Mouse (Mus musculus): Measurements from ENCODE around the gene Sfrp2.

The Sfrp2 gene

DNA sequence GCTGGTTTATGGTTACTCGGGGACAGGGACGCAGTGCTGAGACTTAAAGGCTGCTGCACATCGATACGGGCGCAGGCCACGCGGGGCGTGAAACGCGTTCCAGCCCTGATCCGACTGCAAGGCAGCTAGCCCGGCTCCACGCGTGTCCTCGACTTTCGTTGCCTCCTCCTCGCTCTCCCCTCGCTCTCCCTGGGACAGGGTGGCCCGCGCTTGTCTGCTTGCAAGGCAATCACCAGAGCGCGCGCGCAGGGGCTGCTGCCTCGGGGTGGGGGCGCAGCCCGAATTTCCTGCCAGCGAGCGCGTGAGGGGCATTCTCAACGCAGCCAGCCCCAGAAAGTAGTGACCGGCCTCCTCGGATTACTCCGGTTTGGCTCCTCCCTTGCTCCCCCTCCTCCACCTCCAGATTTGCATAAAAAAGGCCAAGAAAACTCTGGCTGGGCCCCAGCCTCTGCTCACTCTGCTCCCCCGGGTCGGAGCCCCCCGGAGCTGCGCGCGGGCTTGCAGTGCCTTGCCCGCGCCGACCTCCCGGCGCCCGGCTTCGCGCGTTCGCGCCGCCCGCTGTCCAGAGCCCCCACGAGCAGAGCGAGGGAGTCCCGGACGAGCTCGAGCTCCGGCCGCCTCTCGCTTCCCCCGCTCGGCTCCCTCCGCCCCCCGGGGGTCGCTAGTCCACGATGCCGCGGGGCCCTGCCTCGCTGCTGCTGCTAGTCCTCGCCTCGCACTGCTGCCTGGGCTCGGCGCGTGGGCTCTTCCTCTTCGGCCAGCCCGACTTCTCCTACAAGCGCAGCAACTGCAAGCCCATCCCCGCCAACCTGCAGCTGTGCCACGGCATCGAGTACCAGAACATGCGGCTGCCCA is at the start of gene Sfrp2:
TSS of gene Sfrp2 (plus strand) at position 451 of the 855 bp plus-strand sequence.
- peak in 1 of 2 experiments; percentile 15 for DNase-seq (ENCODE audit: low spot score in 2 of 2)

DNA sequence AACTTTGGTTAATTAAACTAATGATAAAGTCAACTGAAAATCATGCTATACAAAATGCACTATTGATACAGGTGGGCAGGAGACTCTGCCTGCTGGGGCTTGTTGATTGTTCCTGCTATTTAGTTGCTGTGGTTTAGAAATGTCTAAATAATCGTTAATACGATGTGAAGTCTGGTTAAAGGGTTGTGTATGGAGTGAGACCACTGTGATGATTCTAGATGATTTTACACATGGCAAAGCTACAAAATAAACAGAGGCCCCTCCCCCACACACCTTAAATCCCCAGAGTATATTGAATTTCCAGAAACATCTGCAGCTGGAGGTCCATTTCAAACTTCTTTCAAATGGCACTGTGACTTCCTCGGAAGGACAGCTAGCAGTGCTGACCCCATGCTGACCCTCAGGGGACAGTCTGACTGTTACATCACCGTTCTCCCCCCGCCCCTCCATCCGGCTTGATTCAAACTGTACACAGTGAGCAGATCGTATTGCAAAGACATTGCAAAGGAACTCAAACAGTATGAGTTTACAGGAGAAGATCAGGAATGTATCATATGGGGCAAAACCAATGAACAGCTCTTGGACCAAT is 48.4 kb upstream of the Sfrp2 start:
- DNase-seq (ENCODE audit: low spot score in 2 of 2): no peak

- no peak for DNase-seq (ENCODE audit: low spot score in 2 of 2)
Observed at GRCm38 (mm10) chr3:83718662-83719061, 47.5 kb upstream of the Sfrp2 start.

DNA sequence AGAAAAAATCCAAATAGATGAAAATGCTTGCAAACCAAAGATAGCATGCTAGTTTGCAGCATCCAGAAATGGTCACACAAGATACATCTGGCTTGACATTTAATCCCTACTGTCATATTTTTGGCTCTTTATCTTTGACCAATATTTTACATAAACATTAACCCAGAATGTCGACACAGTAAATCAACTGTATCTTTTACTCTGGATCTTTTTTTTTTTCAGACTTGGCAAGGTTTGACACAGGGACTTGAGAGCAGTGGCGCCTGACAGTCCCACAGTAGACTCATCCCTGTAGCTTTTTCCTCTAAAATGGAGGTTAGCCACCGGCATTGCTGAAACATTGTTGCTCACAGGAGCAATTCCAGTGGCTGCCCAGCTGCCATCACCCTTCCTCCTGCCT is 37.9 kb upstream of the Sfrp2 start:
- DNase-seq (ENCODE audit: low spot score in 2 of 2): no peak

GRCm38 (mm10) chr3:83728675-83729390 is 37.3 kb upstream of the Sfrp2 start:
- no peak for DNase-seq (ENCODE audit: low spot score in 2 of 2)

GRCm38 (mm10) chr3:83733985-83734384 is 32.1 kb upstream of the Sfrp2 start:
- DNase-seq (ENCODE audit: low spot score in 2 of 2): no peak

DNA sequence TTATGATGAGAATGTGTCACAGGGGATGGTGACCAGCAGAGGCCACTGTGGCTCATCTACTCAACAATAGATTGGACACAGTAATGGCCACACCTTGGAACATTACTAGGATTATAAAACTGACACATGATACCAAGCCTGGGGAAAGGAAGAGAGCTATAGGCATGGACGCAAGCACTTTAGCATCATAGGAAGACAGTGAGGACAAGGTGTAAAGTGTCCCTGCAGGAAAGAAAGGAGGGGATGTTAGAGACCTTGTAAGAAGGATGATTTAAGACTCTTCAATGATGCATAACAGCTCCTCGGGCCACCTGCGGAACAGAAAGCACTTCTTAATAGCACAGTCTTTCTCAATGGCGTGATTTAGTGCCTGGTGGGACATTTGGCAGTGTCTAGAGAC is 29.1 kb upstream of the Sfrp2 start:
- no peak for DNase-seq (ENCODE audit: low spot score in 2 of 2)

- DNase-seq (ENCODE audit: low spot score in 2 of 2): no peak
Observed at GRCm38 (mm10) chr3:83740246-83740645, 25.9 kb upstream of the Sfrp2 start.

GRCm38 (mm10) chr3:83747276-83747675 is 18.8 kb upstream of the Sfrp2 start:
- DNase-seq (ENCODE audit: low spot score in 2 of 2): no peak

- DNase-seq (ENCODE audit: low spot score in 2 of 2): no peak
Observed at GRCm38 (mm10) chr3:83747895-83748294, 18.2 kb upstream of the Sfrp2 start.

- DNase-seq (ENCODE audit: low spot score in 2 of 2): no peak
Observed at GRCm38 (mm10) chr3:83751625-83752024, 14.5 kb upstream of the Sfrp2 start.

DNA sequence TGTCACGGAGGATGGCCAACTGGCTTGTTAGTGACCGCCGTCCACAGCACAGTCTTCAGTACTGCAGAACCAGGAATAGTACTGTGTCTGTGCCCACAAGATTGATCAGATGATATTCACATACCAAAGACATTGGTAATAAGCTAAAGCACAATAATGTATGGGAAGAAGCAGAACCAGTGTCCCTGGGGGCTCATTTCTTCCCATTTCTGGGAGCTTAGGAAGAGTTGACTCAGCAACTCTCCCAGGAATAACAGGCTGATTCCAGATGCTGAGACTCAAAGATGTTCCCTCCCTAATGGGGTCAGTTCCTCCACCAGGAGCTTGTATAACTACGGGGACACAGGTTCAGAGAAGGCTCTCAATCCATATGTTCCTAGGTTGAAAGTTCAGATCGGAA is 13.9 kb upstream of the Sfrp2 start:
- no peak for DNase-seq (ENCODE audit: low spot score in 2 of 2)

DNA sequence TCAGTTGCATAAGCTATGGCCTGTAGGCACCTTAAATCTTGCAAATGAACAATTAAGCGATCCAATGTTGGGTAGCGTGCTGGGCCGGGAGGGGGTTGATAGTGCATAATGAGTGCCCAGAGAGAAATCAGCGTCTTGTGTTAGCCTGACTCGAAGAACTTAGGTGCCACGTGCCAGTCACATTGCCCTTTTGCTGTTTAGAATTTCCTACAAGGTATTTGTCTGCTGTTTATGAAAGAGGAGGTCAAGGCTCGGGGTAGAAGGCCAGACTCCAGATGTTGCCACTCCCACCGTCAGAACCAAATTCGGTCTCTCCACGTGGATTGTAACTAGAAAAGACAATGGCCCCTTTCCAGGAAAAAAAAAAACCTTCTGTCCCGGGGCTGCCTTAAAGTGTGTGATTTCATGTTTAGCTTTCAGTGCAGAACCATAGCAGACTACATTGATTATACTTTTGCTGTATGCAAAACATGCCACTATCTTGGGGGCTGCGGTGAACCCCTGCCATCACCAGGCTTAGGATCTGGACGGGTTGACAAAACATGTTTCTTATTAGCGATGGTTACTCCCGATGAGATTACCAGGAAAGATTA is 11.0 kb upstream of the Sfrp2 start:
- no peak for DNase-seq (ENCODE audit: low spot score in 2 of 2)

DNA sequence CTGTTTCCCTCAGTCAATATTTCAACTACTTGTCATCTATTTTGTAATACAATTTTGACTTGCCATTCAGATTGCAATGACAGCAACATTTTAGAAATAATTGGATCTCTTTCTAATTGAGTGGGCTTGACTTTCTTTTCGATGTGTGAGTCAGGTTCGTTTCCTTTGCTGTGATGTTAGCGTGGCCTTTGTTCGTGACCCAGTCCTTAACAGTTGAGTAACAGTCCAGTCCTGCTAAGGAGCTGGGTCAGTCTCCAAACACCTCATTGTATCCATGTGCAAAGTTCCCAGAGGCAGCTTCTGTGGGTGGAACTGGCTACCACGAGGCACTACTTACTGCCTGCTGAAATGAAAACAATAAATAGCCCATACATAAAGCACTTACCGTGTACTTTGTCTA is 10.5 kb upstream of the Sfrp2 start:
- no peak for DNase-seq (ENCODE audit: low spot score in 2 of 2)

- no peak for DNase-seq (ENCODE audit: low spot score in 2 of 2)
Observed at GRCm38 (mm10) chr3:83762361-83762760, 3.8 kb upstream of the Sfrp2 start.

GRCm38 (mm10) chr3:83763551-83764548 is 2.3 kb upstream of the Sfrp2 start:
- peak; percentile 57 to 66 for DNase-seq (ENCODE audit: low spot score in 2 of 2)

GRCm38 (mm10) chr3:83766726-83767070 is 577 bp downstream of the Sfrp2 start:
- no peak for DNase-seq (ENCODE audit: low spot score in 2 of 2)

DNA sequence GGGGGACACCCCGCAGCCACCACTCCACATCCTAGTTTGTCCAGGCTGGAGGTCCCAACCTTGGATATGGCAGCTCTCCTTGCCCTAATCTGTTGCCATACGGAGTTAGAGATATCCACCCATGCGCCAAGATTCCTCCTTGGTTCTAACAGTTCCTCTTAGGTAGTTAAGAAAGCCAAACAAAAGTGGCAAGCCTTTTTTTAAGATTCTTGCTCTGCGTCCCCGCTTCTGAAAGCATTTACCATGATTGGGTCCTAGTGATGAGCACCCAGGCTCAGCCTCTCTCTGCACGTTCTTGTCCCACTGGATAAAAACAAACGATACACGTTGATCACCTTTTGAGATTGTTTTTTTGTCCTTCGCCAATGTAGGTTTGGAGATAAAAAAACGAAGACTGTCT is 1.0 kb downstream of the Sfrp2 start:
- no peak for DNase-seq (ENCODE audit: low spot score in 2 of 2)

GRCm38 (mm10) chr3:83768293-83769035 is 2.3 kb downstream of the Sfrp2 start:
- no peak for DNase-seq (ENCODE audit: low spot score in 2 of 2)

DNA sequence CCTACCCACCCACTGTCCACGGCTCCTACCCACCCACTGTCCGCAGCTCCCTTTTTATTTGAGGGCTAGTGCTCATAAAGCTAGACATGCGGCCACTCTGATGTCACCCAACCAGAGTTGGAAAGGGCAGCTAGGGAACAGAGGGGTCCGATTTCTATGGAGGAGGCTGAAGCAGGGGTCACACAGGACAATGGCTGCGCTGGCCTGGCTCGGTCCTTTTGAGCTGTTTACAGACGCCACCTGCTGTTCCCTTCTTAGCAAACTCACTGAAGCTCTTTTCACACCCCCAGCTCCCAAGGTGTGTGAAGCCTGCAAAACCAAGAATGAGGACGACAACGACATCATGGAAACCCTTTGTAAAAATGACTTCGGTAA is 2.9 kb downstream of the Sfrp2 start:
- no peak for DNase-seq (ENCODE audit: low spot score in 2 of 2)
